Mouse (Mus musculus): Measurements from ENCODE around the gene Ttc21a. TPM values are rescaled to one million over a fixed set of nuclear protein-coding genes. Genes with fewer than 3 reads are reported as not detected.

The Ttc21a gene
- polyA plus RNA-seq, 1 experiment from 2014 or later = 0.23 TPM

GRCm38 (mm10) chr9:119948804-119949203 is 11.4 kb downstream of the Ttc21a start:
- DNase-seq (ENCODE audit: low spot score) (no peak), ATAC-seq (ENCODE audit: low FRiP score) (no peak)
- H3K36me3 ChIP-seq (ENCODE audit: control insufficient read depth, insufficient read depth, low read length) = no peaks in the 10 kb centered on the region
- H3K4me1 ChIP-seq (replicated peaks; ENCODE audit: control insufficient read depth, insufficient read depth, low read length) = no peaks in the 10 kb centered on the region
- WGBS = 65% methylated on average over 3 of the region's 3 CpGs
- no peaks in the 10 kb centered on the region for H3K9me3 ChIP-seq (ENCODE audit: control insufficient read depth, low read length)
- H3K27me3 ChIP-seq (ENCODE audit: control insufficient read depth, insufficient read depth, low read length) = no peaks in the 10 kb centered on the region
- H3K4me2 ChIP-seq (replicated peaks; ENCODE audit: low read depth, low read length) = no peak overlapping the region
- no peak overlapping the region for H3K9ac ChIP-seq (ENCODE audit: low read depth, low read length)
- no peak overlapping the region for H3K27ac ChIP-seq (ENCODE audit: low read depth, low read length)
- H3K4me3 ChIP-seq (ENCODE audit: low read depth, low read length) = no peak overlapping the region

GRCm38 (mm10) chr9:119950434-119950833 is 13.0 kb downstream of the Ttc21a start:
- H3K27ac ChIP-seq (ENCODE audit: low read depth, low read length) = no peak overlapping the region
- H3K4me1 ChIP-seq (replicated peaks; ENCODE audit: control insufficient read depth, insufficient read depth, low read length) = no peaks in the 10 kb centered on the region
- no peak overlapping the region for H3K4me2 ChIP-seq (replicated peaks; ENCODE audit: low read depth, low read length)
- H3K27me3 ChIP-seq (ENCODE audit: control insufficient read depth, insufficient read depth, low read length) = no peaks in the 10 kb centered on the region
- ATAC-seq (ENCODE audit: low FRiP score) (no peak), DNase-seq (ENCODE audit: low spot score) (no peak)
- H3K9me3 ChIP-seq (ENCODE audit: control insufficient read depth, low read length) = no peaks in the 10 kb centered on the region
- H3K36me3 ChIP-seq (ENCODE audit: control insufficient read depth, insufficient read depth, low read length) = no peaks in the 10 kb centered on the region
- H3K9ac ChIP-seq (ENCODE audit: low read depth, low read length) = no peak overlapping the region
- 59% methylated on average over 6 of the region's 6 CpGs for WGBS
- H3K4me3 ChIP-seq (ENCODE audit: low read depth, low read length) = no peak overlapping the region

- Histone ChIP-seq H3K9me3 (ENCODE audit: control insufficient read depth, low read length) (no peaks in the 10 kb centered on the region), H3K36me3 (ENCODE audit: control insufficient read depth, insufficient read depth, low read length) (no peaks in the 10 kb centered on the region), H3K27ac (ENCODE audit: low read depth, low read length) (no peak overlapping the region), H3K4me3 (ENCODE audit: low read depth, low read length) (no peak overlapping the region), H3K4me1 (replicated peaks; ENCODE audit: control insufficient read depth, insufficient read depth, low read length) (no peaks in the 10 kb centered on the region), H3K9ac (ENCODE audit: low read depth, low read length) (no peak overlapping the region), H3K27me3 (ENCODE audit: control insufficient read depth, insufficient read depth, low read length) (no peaks in the 10 kb centered on the region), H3K4me2 (replicated peaks; ENCODE audit: low read depth, low read length) (no peak overlapping the region)
- ATAC-seq (ENCODE audit: low FRiP score) (no peak), DNase-seq (ENCODE audit: low spot score) (no peak)
- 86% methylated on average over 9 of the region's 9 CpGs for WGBS
These were observed 14.0 kb downstream of the Ttc21a start for GRCm38 (mm10) chr9:119951388-119951787.

- Histone ChIP-seq H3K27ac (ENCODE audit: low read depth, low read length) (no peak overlapping the region), H3K4me2 (replicated peaks; ENCODE audit: low read depth, low read length) (no peak overlapping the region), H3K9me3 (ENCODE audit: control insufficient read depth, low read length) (no peaks in the 10 kb centered on the region), H3K27me3 (ENCODE audit: control insufficient read depth, insufficient read depth, low read length) (no peaks in the 10 kb centered on the region), H3K36me3 (ENCODE audit: control insufficient read depth, insufficient read depth, low read length) (no peaks in the 10 kb centered on the region), H3K4me1 (replicated peaks; ENCODE audit: control insufficient read depth, insufficient read depth, low read length) (0 out of 2 replicates have a peak, but pooled peaks cover 3% of the 10 kb centered on the region), H3K4me3 (ENCODE audit: low read depth, low read length) (no peak overlapping the region), H3K9ac (ENCODE audit: low read depth, low read length) (no peak overlapping the region)
- WGBS = 79% methylated on average over 9 of the region's 9 CpGs
- ATAC-seq (ENCODE audit: low FRiP score) (no peak), DNase-seq (ENCODE audit: low spot score) (no peak)
These were observed 21.4 kb downstream of the Ttc21a start for GRCm38 (mm10) chr9:119958835-119959234.

GRCm38 (mm10) chr9:119962216-119962615 is 24.8 kb downstream of the Ttc21a start:
- no peak overlapping the region for H3K4me3 ChIP-seq (ENCODE audit: low read depth, low read length)
- H3K4me1 ChIP-seq (replicated peaks; ENCODE audit: control insufficient read depth, insufficient read depth, low read length) = 0 out of 2 replicates have a peak, but pooled peaks cover 3% of the 10 kb centered on the region
- H3K9me3 ChIP-seq (ENCODE audit: control insufficient read depth, low read length) = no peaks in the 10 kb centered on the region
- no peaks in the 10 kb centered on the region for H3K27me3 ChIP-seq (ENCODE audit: control insufficient read depth, insufficient read depth, low read length)
- no peak overlapping the region for H3K27ac ChIP-seq (ENCODE audit: low read depth, low read length)
- H3K36me3 ChIP-seq (ENCODE audit: control insufficient read depth, insufficient read depth, low read length) = no peaks in the 10 kb centered on the region
- no peak for DNase-seq (ENCODE audit: low spot score)
- no peak overlapping the region for H3K4me2 ChIP-seq (replicated peaks; ENCODE audit: low read depth, low read length)
- no peak overlapping the region for H3K9ac ChIP-seq (ENCODE audit: low read depth, low read length)
- WGBS = 84% methylated on average over 4 of the region's 4 CpGs
- no peak for ATAC-seq (ENCODE audit: low FRiP score)

- Histone ChIP-seq H3K9ac (ENCODE audit: low read depth, low read length) (no peak overlapping the region), H3K4me1 (replicated peaks; ENCODE audit: control insufficient read depth, insufficient read depth, low read length) (0 out of 2 replicates have a peak, but pooled peaks cover 3% of the 10 kb centered on the region), H3K27me3 (ENCODE audit: control insufficient read depth, insufficient read depth, low read length) (no peaks in the 10 kb centered on the region), H3K36me3 (ENCODE audit: control insufficient read depth, insufficient read depth, low read length) (no peaks in the 10 kb centered on the region), H3K4me2 (replicated peaks; ENCODE audit: low read depth, low read length) (no peak overlapping the region), H3K9me3 (ENCODE audit: control insufficient read depth, low read length) (no peaks in the 10 kb centered on the region), H3K27ac (ENCODE audit: low read depth, low read length) (no peak overlapping the region), H3K4me3 (ENCODE audit: low read depth, low read length) (no peak overlapping the region)
- peak; percentile 78 for DNase-seq (ENCODE audit: low spot score)
- 10% methylated on average over 21 of the region's 21 CpGs for WGBS
- ATAC-seq (ENCODE audit: low FRiP score) = peak; percentile 66
These were observed 25.7 kb downstream of the Ttc21a start for GRCm38 (mm10) chr9:119962987-119963667.

- Histone ChIP-seq H3K36me3 (ENCODE audit: control insufficient read depth, insufficient read depth, low read length) (no peaks in the 10 kb centered on the region), H3K4me3 (ENCODE audit: low read depth, low read length) (no peak overlapping the region), H3K4me1 (replicated peaks; ENCODE audit: control insufficient read depth, insufficient read depth, low read length) (0 out of 2 replicates have a peak, but pooled peaks cover 3% of the 10 kb centered on the region), H3K27me3 (ENCODE audit: control insufficient read depth, insufficient read depth, low read length) (no peaks in the 10 kb centered on the region), H3K9me3 (ENCODE audit: control insufficient read depth, low read length) (no peaks in the 10 kb centered on the region), H3K27ac (ENCODE audit: low read depth, low read length) (no peak overlapping the region), H3K9ac (ENCODE audit: low read depth, low read length) (no peak overlapping the region), H3K4me2 (replicated peaks; ENCODE audit: low read depth, low read length) (no peak overlapping the region)
- 84% methylated on average over 3 of the region's 3 CpGs for WGBS
- no peak for DNase-seq (ENCODE audit: low spot score)
- ATAC-seq (ENCODE audit: low FRiP score) = no peak
These were observed 26.8 kb downstream of the Ttc21a start for GRCm38 (mm10) chr9:119964206-119964605.

GRCm38 (mm10) chr9:119965186-119965585 is 27.8 kb downstream of the Ttc21a start:
- Histone ChIP-seq H3K27me3 (ENCODE audit: control insufficient read depth, insufficient read depth, low read length) (no peaks in the 10 kb centered on the region), H3K27ac (ENCODE audit: low read depth, low read length) (no peak overlapping the region), H3K9ac (ENCODE audit: low read depth, low read length) (no peak overlapping the region), H3K9me3 (ENCODE audit: control insufficient read depth, low read length) (no peaks in the 10 kb centered on the region), H3K4me2 (replicated peaks; ENCODE audit: low read depth, low read length) (no peak overlapping the region), H3K4me1 (replicated peaks; ENCODE audit: control insufficient read depth, insufficient read depth, low read length) (0 out of 2 replicates have a peak, but pooled peaks cover 3% of the 10 kb centered on the region), H3K36me3 (ENCODE audit: control insufficient read depth, insufficient read depth, low read length) (no peaks in the 10 kb centered on the region), H3K4me3 (ENCODE audit: low read depth, low read length) (no peak overlapping the region)
- no peak for ATAC-seq (ENCODE audit: low FRiP score)
- DNase-seq (ENCODE audit: low spot score) = no peak
- 83% methylated on average over 3 of the region's 3 CpGs for WGBS

GRCm38 (mm10) chr9:119966221-119966910 is 29.0 kb downstream of the Ttc21a start:
- no peak for ATAC-seq (ENCODE audit: low FRiP score)
- H3K4me1 ChIP-seq (replicated peaks; ENCODE audit: control insufficient read depth, insufficient read depth, low read length) = peaks cover 3% of the 10 kb centered on the region; the same call in 1 of the 2 replicates
- H3K27me3 ChIP-seq (ENCODE audit: control insufficient read depth, insufficient read depth, low read length) = no peaks in the 10 kb centered on the region
- 91% methylated on average over 26 of the region's 26 CpGs for WGBS
- no peak overlapping the region for H3K27ac ChIP-seq (ENCODE audit: low read depth, low read length)
- no peak for DNase-seq (ENCODE audit: low spot score)
- no peak overlapping the region for H3K9ac ChIP-seq (ENCODE audit: low read depth, low read length)
- H3K4me3 ChIP-seq (ENCODE audit: low read depth, low read length) = no peak overlapping the region
- H3K36me3 ChIP-seq (ENCODE audit: control insufficient read depth, insufficient read depth, low read length) = no peaks in the 10 kb centered on the region
- no peak overlapping the region for H3K4me2 ChIP-seq (replicated peaks; ENCODE audit: low read depth, low read length)
- no peaks in the 10 kb centered on the region for H3K9me3 ChIP-seq (ENCODE audit: control insufficient read depth, low read length)
